ENCODE assay signal across 8 mouse cellular contexts in the genomic region with DNA sequence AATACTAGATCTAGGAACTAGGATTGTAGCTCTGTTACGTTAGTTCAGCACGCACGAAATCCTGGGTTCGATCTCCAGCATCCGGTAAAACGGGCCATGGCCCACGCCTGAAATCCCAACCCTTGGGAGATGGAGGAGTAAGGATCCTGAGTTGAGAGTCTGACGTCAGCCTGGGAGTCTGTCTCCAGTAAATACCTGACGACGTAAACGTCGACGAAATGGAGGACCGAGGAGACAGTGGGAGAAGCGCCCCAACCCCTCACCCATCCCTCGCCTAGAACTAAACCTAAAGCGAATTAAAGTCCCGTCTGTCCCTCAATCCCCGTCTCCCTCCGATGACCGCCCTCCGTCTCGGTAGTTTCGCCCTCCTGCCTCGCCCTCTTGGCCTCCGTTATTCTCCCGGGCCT.
DNase-seq lines count a peak whose midpoint lies in the region; ATAC-seq and TF ChIP-seq lines count a peak whose summit lies in the region.

No protein-coding gene starts in this region.

- TF ChIP-seq CTCF in lung, adult 2 months (IDR thresholded peaks at IDR 0.05; ENCODE audit: insufficient read depth, low read length) = no peak
- TF ChIP-seq CTCF in bone marrow, adult 2 months (IDR thresholded peaks at IDR 0.05; ENCODE audit: control insufficient read depth, insufficient read depth, low read length) = no peak

- peak; percentile 83 for DNase-seq in lung, adult 2 months
- DNase-seq in lung, postnatal 4 days = no peak
- DNase-seq in layer of hippocampus, adult 9-11 months = peak; percentile 68
- no peak for DNase-seq in midbrain, embryonic 10.5 days (ENCODE audit: low spot score)
- DNase-seq in adrenal gland, adult 18-20 months (ENCODE audit: low spot score in 2 of 2) = no peak
- DNase-seq in Muller cell, postnatal 12 days (ENCODE audit: inconsistent ontology term) = no peak

- H3K4me3 ChIP-seq in lung, adult 2 months (replicated peaks; ENCODE audit: extremely low read depth, low read depth, low read length) = peak overlapping the region; percentile 96
- H3K4me3 ChIP-seq in bone marrow, adult 2 months (replicated peaks; ENCODE audit: control insufficient read depth, low read depth, low read length) = peak overlapping the region; percentile 94
- peak overlapping the region; percentile 76 for H3K4me3 ChIP-seq in forebrain, embryonic 13.5 days
- peak overlapping the region; percentile 69 for H3K4me3 ChIP-seq in midbrain, embryonic 10.5 days

- H3K27me3 ChIP-seq in forebrain, embryonic 13.5 days = peaks cover 2% of the 10 kb centered on the region; the same call in 1 of the 2 replicates
- H3K27me3 ChIP-seq in midbrain, embryonic 10.5 days (ENCODE audit: low read depth, poor library complexity, severe bottlenecking) = peaks cover 16% of the 10 kb centered on the region

- no peaks in the 10 kb centered on the region for H3K9me3 ChIP-seq in forebrain, embryonic 13.5 days (replicated peaks)
- no peaks in the 10 kb centered on the region for H3K9me3 ChIP-seq in midbrain, embryonic 10.5 days (replicated peaks)

- H3K27ac ChIP-seq in bone marrow, adult 2 months (ENCODE audit: control insufficient read depth, insufficient read depth, low read depth, low read length, poor library complexity) = peak overlapping the region; percentile 96
- H3K27ac ChIP-seq in forebrain, embryonic 13.5 days = peak overlapping the region; percentile 98
- peak overlapping the region; percentile 96 for H3K27ac ChIP-seq in midbrain, embryonic 10.5 days (replicated peaks)

- TF ChIP-seq POLR2A in lung, adult 2 months (IDR thresholded peaks at IDR 0.05; ENCODE audit: borderline replicate concordance, extremely low read depth, low read depth, low read length) = no peak; the same call in 1 of the 2 replicates
- no peak for TF ChIP-seq POLR2A in bone marrow, adult 2 months (IDR thresholded peaks at IDR 0.05; ENCODE audit: borderline replicate concordance, control insufficient read depth, low read depth, low read length)

- under 1% methylated on average over 27 of the region's 27 CpGs for WGBS in lung, adult 2 months
- WGBS in bone marrow, adult 2 months = under 1% methylated on average over 27 of the region's 27 CpGs
- WGBS in forebrain, embryonic 13.5 days = under 1% methylated on average over 27 of the region's 27 CpGs
- WGBS in midbrain, embryonic 10.5 days = under 1% methylated on average over 27 of the region's 27 CpGs

- ATAC-seq in forebrain, embryonic 13.5 days = peak; percentile 66

- H3K4me2 ChIP-seq in forebrain, embryonic 13.5 days = peak overlapping the region; percentile 71

- peaks cover 3% of the 10 kb centered on the region; the same call in 1 of the 2 replicates for H3K4me1 ChIP-seq in lung, adult 2 months (ENCODE audit: control insufficient read depth, insufficient read depth, low read length)
- peaks cover 2% of the 10 kb centered on the region; the same call in 1 of the 2 replicates for H3K4me1 ChIP-seq in bone marrow, adult 2 months (ENCODE audit: control insufficient read depth, insufficient read depth, low read length)
- peaks cover 28% of the 10 kb centered on the region for H3K4me1 ChIP-seq in forebrain, embryonic 13.5 days
- H3K4me1 ChIP-seq in midbrain, embryonic 10.5 days = peaks cover 42% of the 10 kb centered on the region

- H3K9ac ChIP-seq in forebrain, embryonic 13.5 days = peak overlapping the region; percentile 82

- H3K36me3 ChIP-seq in forebrain, embryonic 13.5 days (ENCODE audit: poor library complexity, severe bottlenecking) = peaks cover 13% of the 10 kb centered on the region
- H3K36me3 ChIP-seq in midbrain, embryonic 10.5 days = peaks cover 27% of the 10 kb centered on the region

Comparison
In these comparisons a context has a peak if more than half of its experiments do, and no peak if none do; other contexts are left out.
1. DNase-seq: peak in lung, adult 2 months (single experiment) and layer of hippocampus, adult 9-11 months (single experiment); none in lung, postnatal 4 days (0 of 2), midbrain, embryonic 10.5 days (single experiment), adrenal gland, adult 18-20 months (0 of 2) and Muller cell, postnatal 12 days (single experiment).
2. Peak in every context shown above with its lines, with median percentiles within 50 percentile points of each other: H3K4me3 ChIP-seq and H3K27ac ChIP-seq.